Comparison of ENCODE assay signal across 30 mouse cellular contexts in genomic region chr9:34573906-34574305, GRCm38 (mm10).
"Had no signal": no experiment of that assay in that cellular context is flagged by ENCODE, and none has a peak within 500 bp of the region (broad histone marks: within the 10 kb centered on the region; RNA-seq: fewer than 3 reads in every experiment).

No protein-coding gene starts in this region.

- H3K9me3 ChIP-seq: limb, embryonic 10.5 days; limb, embryonic 12.5 days; limb, embryonic 13.5 days; limb, embryonic 15.5 days; liver, embryonic 12.5 days; liver, embryonic 13.5 days; liver, embryonic 15.5 days; lung, embryonic 15.5 days; midbrain, embryonic 12.5 days; midbrain, embryonic 13.5 days; midbrain, embryonic 15.5 days; neural tube, embryonic 12.5 days had no signal

- H3K9ac ChIP-seq: limb, embryonic 12.5 days; limb, embryonic 13.5 days; limb, embryonic 15.5 days; liver, embryonic 12.5 days; liver, embryonic 13.5 days; liver, embryonic 14.5 days; liver, embryonic 15.5 days; liver, postnatal 0 days; lung, embryonic 14.5 days; lung, embryonic 15.5 days; midbrain, embryonic 12.5 days; midbrain, embryonic 13.5 days; midbrain, embryonic 15.5 days; neural tube, embryonic 12.5 days had no signal

- H3K36me3 ChIP-seq: limb, embryonic 10.5 days; limb, embryonic 12.5 days; limb, embryonic 13.5 days; limb, embryonic 15.5 days; liver, embryonic 12.5 days; liver, embryonic 13.5 days; liver, embryonic 15.5 days; lung, embryonic 15.5 days; midbrain, embryonic 12.5 days; midbrain, embryonic 13.5 days; midbrain, embryonic 15.5 days; neural tube, embryonic 12.5 days had no signal

- H3K4me3 ChIP-seq: limb, embryonic 10.5 days; limb, embryonic 12.5 days; limb, embryonic 13.5 days; limb, embryonic 15.5 days; liver, embryonic 12.5 days; liver, embryonic 13.5 days; liver, embryonic 15.5 days; lung, embryonic 15.5 days; megakaryocyte, embryonic 14.5 days; midbrain, embryonic 12.5 days; midbrain, embryonic 13.5 days; midbrain, embryonic 15.5 days; myocyte; neural tube, embryonic 12.5 days had no signal

- H3K4me1 ChIP-seq: limb, embryonic 10.5 days; limb, embryonic 12.5 days; limb, embryonic 13.5 days; limb, embryonic 15.5 days; liver, embryonic 12.5 days; liver, embryonic 13.5 days; liver, embryonic 15.5 days; lung, embryonic 15.5 days; megakaryocyte, embryonic 14.5 days; midbrain, embryonic 12.5 days; neural tube, embryonic 12.5 days had no signal

- H3K27ac ChIP-seq: limb, embryonic 10.5 days; limb, embryonic 12.5 days; limb, embryonic 13.5 days; limb, embryonic 15.5 days; liver, embryonic 12.5 days; liver, embryonic 13.5 days; liver, embryonic 14.5 days; liver, embryonic 15.5 days; lung, embryonic 15.5 days; macrophage; midbrain, embryonic 12.5 days; midbrain, embryonic 13.5 days; midbrain, embryonic 15.5 days; neural tube, embryonic 12.5 days had no signal

- DNase-seq: left cerebral cortex, postnatal 4 days; liver; liver, embryonic 13.5 days; liver, postnatal 0 days; lung, adult 18-20 months; lung, adult 2 months; lung, embryonic 14.5 days; lung, postnatal 10 days; lung, postnatal 14 days; lung, postnatal 36 days; lung, postnatal 4 days; midbrain, embryonic 14.5 days had no signal

- H3K4me2 ChIP-seq: limb, embryonic 12.5 days; limb, embryonic 13.5 days; limb, embryonic 15.5 days; liver, embryonic 11.5 days; liver, embryonic 12.5 days; liver, embryonic 13.5 days; liver, embryonic 15.5 days; lung, embryonic 14.5 days; lung, embryonic 15.5 days; midbrain, embryonic 12.5 days; midbrain, embryonic 13.5 days; midbrain, embryonic 15.5 days; neural tube, embryonic 12.5 days had no signal

- H3K27me3 ChIP-seq: limb, embryonic 12.5 days; limb, embryonic 13.5 days; limb, embryonic 15.5 days; liver, embryonic 12.5 days; liver, embryonic 13.5 days; liver, embryonic 15.5 days; lung, embryonic 15.5 days; megakaryocyte, embryonic 14.5 days; midbrain, embryonic 12.5 days; midbrain, embryonic 13.5 days; midbrain, embryonic 15.5 days; neural tube, embryonic 12.5 days had no signal

- ATAC-seq: liver, embryonic 12.5 days; liver, postnatal 0 days; lung, postnatal 0 days; midbrain, embryonic 13.5 days; midbrain, embryonic 15.5 days; midbrain, embryonic 16.5 days had no signal
